Mouse (Mus musculus) liver, postnatal 0 days (tissue): ENCODE measurements at regions not wholly inside any gene's neighbourhood (a gene's known extent, or its start where the extent isn't known, plus 50 kb on each side); places are given as distances from the start of the nearest gene placed in this dataset.

Source experiments
- CTCF ChIP-seq: sonication (generic); IDR thresholded peaks from 2 replicates; pipeline ENCODE4 v1.5.1; 2016; ENCODE audit warnings: antibody characterized with exemption, low read depth
- EP300 ChIP-seq: IDR thresholded peaks from 2 replicates; pipeline ENCODE4 v1.6.1; 2016; ENCODE audit warnings: antibody characterized with exemption, low read depth, mild to moderate bottlenecking

- TF ChIP-seq EP300 (no peak), CTCF (no peak)
These were observed 797.4 kb upstream of the Impad1 start for GRCm38 (mm10) chr4:5590531-5590930.
